Mouse (Mus musculus): ENCODE data around the gene Serpinb3d. TPM values are rescaled to one million over a fixed set of nuclear protein-coding genes. Genes with fewer than 3 reads are reported as not detected.
"Not testable (repeated sequence)": the region's sequence is repeated elsewhere in the genome, so short reads cannot be mapped to it uniquely, and the experiment has no call there.

Gene Serpinb3d
- not detected in 2 replicates for polyA plus RNA-seq (2012; rRNA removed)

DNA sequence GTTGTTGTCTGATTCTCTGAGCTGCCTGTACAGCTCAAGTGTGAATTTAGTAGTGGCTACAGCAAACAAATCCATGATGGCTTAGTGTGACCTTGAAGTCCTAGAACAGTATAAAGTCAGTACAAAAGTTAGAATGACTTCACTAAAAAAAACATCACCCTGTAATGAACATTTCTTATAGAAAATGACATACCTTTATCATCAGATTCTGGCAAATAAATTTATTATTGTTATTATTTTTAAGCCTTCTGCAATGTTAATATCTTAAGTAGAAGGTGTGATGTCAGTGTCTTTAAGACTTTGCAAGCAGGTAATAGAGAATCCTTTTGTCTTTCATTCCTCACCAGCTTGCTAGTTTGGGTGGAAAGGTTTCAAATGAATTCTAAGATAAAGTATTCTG lies at the start of gene Serpinb3d:
Gene Serpinb3d, minus strand, starts transcription at position 101 of the 400 bp plus-strand sequence.
- TF ChIP-seq POLR2A (IDR thresholded peaks at IDR 0.05; ENCODE audit: low read depth, low read length) (no peak), CTCF (conservative IDR thresholded peaks at IDR 0.05; ENCODE audit: insufficient read depth, insufficient read length, low read depth, low read length) (no peak)
- no peak for DNase-seq
- Histone ChIP-seq H3K27ac (ENCODE audit: insufficient read depth, low read depth, low read length) (no peak within 1 kb of the TSS), H3K27me3 (replicated peaks; ENCODE audit: control insufficient read depth, insufficient read depth, low read length) (no peaks in the 10 kb centered on the region), H3K4me1 (ENCODE audit: control insufficient read depth, insufficient read depth, low read length) (no peaks in the 10 kb centered on the region), H3K36me3 (ENCODE audit: control insufficient read depth, insufficient read depth, low read length) (no peaks in the 10 kb centered on the region), H3K4me3 (ENCODE audit: insufficient read depth, low read depth, low read length) (no peak within 1 kb of the TSS)

DNA sequence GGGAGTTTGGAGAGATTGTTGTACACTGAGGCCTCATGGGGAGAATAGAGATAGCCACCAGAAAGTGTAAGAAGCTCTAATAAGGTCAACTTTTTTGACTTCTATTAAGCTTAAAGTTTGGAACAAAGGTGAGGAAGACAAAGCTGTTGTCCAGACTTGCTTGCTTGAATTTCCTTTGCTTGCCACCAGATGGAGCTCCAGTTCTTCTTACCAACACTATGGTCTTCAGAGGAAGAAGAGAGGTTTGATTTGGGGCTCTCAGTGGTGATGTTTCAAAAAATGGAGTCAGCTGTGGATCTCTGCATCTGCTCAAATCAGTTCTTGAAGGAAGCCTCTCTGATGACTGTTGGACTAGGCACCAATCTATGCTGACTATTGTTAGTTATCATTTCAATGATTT lies 44.1 kb upstream of the Serpinb3d start:
- DNase-seq: peak; percentile 19
- H3K4me3 ChIP-seq (ENCODE audit: insufficient read depth, low read depth, low read length); H3K27ac ChIP-seq (ENCODE audit: insufficient read depth, low read depth, low read length); H3K4me1 ChIP-seq (ENCODE audit: control insufficient read depth, insufficient read depth, low read length); H3K36me3 ChIP-seq (ENCODE audit: control insufficient read depth, insufficient read depth, low read length); H3K27me3 ChIP-seq (replicated peaks; ENCODE audit: control insufficient read depth, insufficient read depth, low read length): not testable (repeated sequence)

DNA sequence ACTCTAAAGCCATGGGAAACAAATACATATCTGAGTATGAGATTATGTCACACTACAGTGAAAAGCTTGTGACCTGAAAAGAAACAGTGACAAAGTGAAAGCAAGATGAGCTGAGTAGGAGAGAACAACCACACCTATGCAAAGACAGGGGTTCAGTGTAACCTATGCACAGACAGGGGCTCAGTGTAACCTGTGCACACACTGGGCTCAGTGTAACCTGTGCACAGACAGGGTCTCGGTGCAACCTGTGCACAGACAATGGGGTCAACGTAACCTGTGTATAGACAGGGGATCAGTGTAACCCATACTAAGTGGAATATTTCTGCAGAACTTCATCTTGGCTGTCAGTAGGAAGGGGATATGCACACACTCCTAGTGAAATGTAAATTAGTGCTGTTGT lies 15.1 kb upstream of the Serpinb3d start:
- WGBS: 86% methylated on average over 2 of the region's 2 CpGs
- DNase-seq: no peak
- TF ChIP-seq POLR2A (IDR thresholded peaks at IDR 0.05; ENCODE audit: low read depth, low read length) (no peak), CTCF (conservative IDR thresholded peaks at IDR 0.05; ENCODE audit: insufficient read depth, insufficient read length, low read depth, low read length) (no peak)
- no peaks in the 10 kb centered on the region for H3K36me3 ChIP-seq (ENCODE audit: control insufficient read depth, insufficient read depth, low read length)
- H3K4me3 ChIP-seq (ENCODE audit: insufficient read depth, low read depth, low read length): no peak overlapping the region
- no peak overlapping the region for H3K27ac ChIP-seq (ENCODE audit: insufficient read depth, low read depth, low read length)
- no peaks in the 10 kb centered on the region for H3K4me1 ChIP-seq (ENCODE audit: control insufficient read depth, insufficient read depth, low read length)
- no peaks in the 10 kb centered on the region for H3K27me3 ChIP-seq (replicated peaks; ENCODE audit: control insufficient read depth, insufficient read depth, low read length)

- DNase-seq: no peak
- no peaks in the 10 kb centered on the region for H3K4me1 ChIP-seq (ENCODE audit: control insufficient read depth, insufficient read depth, low read length)
- no peak for TF ChIP-seq CTCF (conservative IDR thresholded peaks at IDR 0.05; ENCODE audit: insufficient read depth, insufficient read length, low read depth, low read length)
- TF ChIP-seq POLR2A (IDR thresholded peaks at IDR 0.05; ENCODE audit: low read depth, low read length): no peak
- H3K4me3 ChIP-seq (ENCODE audit: insufficient read depth, low read depth, low read length): no peak within 1 kb of the TSS
- H3K36me3 ChIP-seq (ENCODE audit: control insufficient read depth, insufficient read depth, low read length): no peaks in the 10 kb centered on the region
- H3K27me3 ChIP-seq (replicated peaks; ENCODE audit: control insufficient read depth, insufficient read depth, low read length): no peaks in the 10 kb centered on the region
- WGBS: 79% methylated on average over 1 of the region's 1 CpGs
- H3K27ac ChIP-seq (ENCODE audit: insufficient read depth, low read depth, low read length): no peak within 1 kb of the TSS
Observed at GRCm38 (mm10) chr1:107052203-107052602, 31.1 kb downstream of the Serpinb3d start, which contains the start of gene Serpinb3a. TSS of gene Serpinb3a (minus strand) at chr1:107052303.

- 81% methylated on average over 3 of the region's 3 CpGs for WGBS
Observed at GRCm38 (mm10) chr1:107034236-107034635, 49.1 kb downstream of the Serpinb3d start.

More at GRCm38 (mm10) chr1:107034236-107034635, 49.1 kb downstream of the Serpinb3d start:
- DNase-seq; H3K36me3 ChIP-seq (ENCODE audit: control insufficient read depth, insufficient read depth, low read length); H3K27ac ChIP-seq (ENCODE audit: insufficient read depth, low read depth, low read length); H3K27me3 ChIP-seq (replicated peaks; ENCODE audit: control insufficient read depth, insufficient read depth, low read length); H3K4me1 ChIP-seq (ENCODE audit: control insufficient read depth, insufficient read depth, low read length); H3K4me3 ChIP-seq (ENCODE audit: insufficient read depth, low read depth, low read length): not testable (repeated sequence)

Other genes starting within 250 kb of the Serpinb3d start
- gene Serpinb5, start 222.3 kb downstream of the Serpinb3d start, polyA plus RNA-seq (2012; rRNA removed): 0.04 TPM in 1 of 2 replicates, not detected in the other
- gene Serpinb12, start 149.1 kb downstream of the Serpinb3d start, polyA plus RNA-seq (2012; rRNA removed): 0.06 TPM in 1 of 2 replicates, not detected in the other
- gene Serpinb13, start 102.5 kb downstream of the Serpinb3d start, polyA plus RNA-seq (2012; rRNA removed): not detected in 2 replicates
- not detected in 2 replicates for gene Serpinb3a, start 31.2 kb downstream of the Serpinb3d start, polyA plus RNA-seq (2012; rRNA removed)
- gene Serpinb3b, start 194.9 kb upstream of the Serpinb3d start, polyA plus RNA-seq (2012; rRNA removed): not detected in 2 replicates
- not detected in 2 replicates for gene Serpinb3c, start 194.9 kb upstream of the Serpinb3d start, polyA plus RNA-seq (2012; rRNA removed)

Measured in kidney, adult 2 months (tissue).